Mouse (Mus musculus) heart, postnatal 14 days (tissue): Measurements from ENCODE around the gene Slain2. TPM values are rescaled to one million over a fixed set of nuclear protein-coding genes. Genes with fewer than 3 reads are reported as not detected.

Experiments
- DNase-seq, 2 experiments: peaks; one replicate each; pipeline ENCODE4 v3.0.0; 2021 to 2022
- intact Hi-C: fragments of 180-260 bp; cut with DNase I; formaldehyde crosslinking; loops from one replicate; pipeline ENCODE4 v1.15.1; 2025
- total RNA-seq, 2 experiments: library from RNA; stranded (reverse); gene quantifications; 2 replicates each; pipeline ENCODE4 v1.2.3; 2021

The Slain2 gene
- total RNA-seq, 2 experiments from 2014 or later, result 109 to 122 TPM

GRCm38 (mm10) chr5:72896478-72897279 lies 17.4 kb upstream of the Slain2 start:
- intact Hi-C loops, result loop anchor here (10.0 kb wide), 1 partner anchor 178 kb away; no protein-coding TSS in a partner anchor
- DNase-seq, result no peak

- DNase-seq, result no peak
- intact Hi-C loops, result loop anchor here (2.0 to 10.0 kb wide), 2 partner anchors 17 to 177 kb away; partner anchors contain the start of gene Slain2
Observed at GRCm38 (mm10) chr5:72897998-72898397, 16.1 kb upstream of the Slain2 start.

- no peak for DNase-seq
- intact Hi-C loops, result loop anchor here (2.0 to 10.0 kb wide), 2 partner anchors 16 to 176 kb away; partner anchors contain the start of gene Slain2
Observed at GRCm38 (mm10) chr5:72899255-72899654, 14.8 kb upstream of the Slain2 start.

- intact Hi-C loops, result no loop called here
Observed at GRCm38 (mm10) chr5:72901866-72902265, 12.2 kb upstream of the Slain2 start.

GRCm38 (mm10) chr5:72902312-72902711 lies 11.8 kb upstream of the Slain2 start:
- intact Hi-C loops, result no loop called here
- DNase-seq, result no peak

More at GRCm38 (mm10) chr5:72901866-72902265, 12.2 kb upstream of the Slain2 start:
- no peak for DNase-seq

GRCm38 (mm10) chr5:72902876-72903516 lies 11.1 kb upstream of the Slain2 start:
- intact Hi-C loops, result no loop called here
- no peak for DNase-seq

- DNase-seq, result peak; percentile 25 to 57
Observed at GRCm38 (mm10) chr5:72904903-72905790, 9.0 kb upstream of the Slain2 start.

GRCm38 (mm10) chr5:72907402-72907801 lies 6.7 kb upstream of the Slain2 start:
- intact Hi-C loops, result no loop called here
- no peak for DNase-seq

More at GRCm38 (mm10) chr5:72904903-72905790, 9.0 kb upstream of the Slain2 start:
- intact Hi-C loops, result no loop called here

- no peak for DNase-seq
- intact Hi-C loops, result no loop called here
Observed at GRCm38 (mm10) chr5:72908324-72908936, 5.7 kb upstream of the Slain2 start.

- intact Hi-C loops, result no loop called here
- DNase-seq, result no peak
Observed at GRCm38 (mm10) chr5:72909363-72909762, 4.7 kb upstream of the Slain2 start.

GRCm38 (mm10) chr5:72910373-72910772 lies 3.7 kb upstream of the Slain2 start:
- DNase-seq, result no peak
- intact Hi-C loops, result no loop called here

- intact Hi-C loops, result no loop called here
- DNase-seq, result no peak
Observed at GRCm38 (mm10) chr5:72911284-72911683, 2.8 kb upstream of the Slain2 start.

GRCm38 (mm10) chr5:72914633-72915561 lies 793 bp downstream of the Slain2 start:
- intact Hi-C loops, result loop anchor here (1.0 to 2.0 kb wide), 2 partner anchors 16 to 22 kb away; no protein-coding TSS in a partner anchor
- peak in 1 of 2 experiments; percentile 46 for DNase-seq

GRCm38 (mm10) chr5:72916048-72916447 lies 1.9 kb downstream of the Slain2 start:
- intact Hi-C loops, result no loop called here
- no peak for DNase-seq

GRCm38 (mm10) chr5:72916851-72917250 lies 2.7 kb downstream of the Slain2 start:
- intact Hi-C loops, result no loop called here
- DNase-seq, result no peak

- DNase-seq, result no peak
- intact Hi-C loops, result no loop called here
Observed at GRCm38 (mm10) chr5:72920416-72920815, 6.3 kb downstream of the Slain2 start.

- intact Hi-C loops, result no loop called here
- DNase-seq, result no peak
Observed at GRCm38 (mm10) chr5:72921171-72921570, 7.1 kb downstream of the Slain2 start.

GRCm38 (mm10) chr5:72922796-72923195 lies 8.7 kb downstream of the Slain2 start:
- no peak for DNase-seq
- intact Hi-C loops, result no loop called here

GRCm38 (mm10) chr5:72927074-72927473 lies 13.0 kb downstream of the Slain2 start:
- DNase-seq, result no peak
- intact Hi-C loops, result no loop called here
